Mouse (Mus musculus) liver, adult 2 months (tissue): ENCODE measurements around the gene Dnah2. TPM values are rescaled to one million over a fixed set of nuclear protein-coding genes. Genes with fewer than 3 reads are reported as not detected.

Source experiments
- DNase-seq: peaks from one replicate; pipeline ENCODE4 v3.0.0-alpha.2; 2011; ENCODE audit warnings: low read depth, low spot score; ENCODE audit errors: extremely low read depth
- H3K27ac ChIP-seq: fragments of 200-500 bp; replicated peaks from 2 replicates; pipeline ENCODE4 v1.5.1; 2012; ENCODE audit warnings: low read depth, mild to moderate bottlenecking, control low read depth, inconsistent platforms, low read length; ENCODE audit not compliant: insufficient read depth
- H3K27me3 ChIP-seq: fragments of 200-500 bp; 2 replicates; pipeline ENCODE4 v1.6.1; 2012; ENCODE audit warnings: mild to moderate bottlenecking, moderate library complexity, low read length, inconsistent platforms; ENCODE audit not compliant: control insufficient read depth, insufficient read depth
- H3K36me3 ChIP-seq: fragments of 200-500 bp; 2 replicates; pipeline ENCODE4 v1.6.1; 2012; ENCODE audit warnings: low read length, inconsistent platforms; ENCODE audit not compliant: control insufficient read depth, insufficient read depth
- H3K4me1 ChIP-seq: fragments of 200-500 bp; 2 replicates; pipeline ENCODE4 v1.6.1; 2011; ENCODE audit warnings: low read length; ENCODE audit not compliant: control insufficient read depth, insufficient read depth
- H3K4me3 ChIP-seq: fragments of 200-500 bp; 2 replicates; pipeline ENCODE4 v1.5.1; 2011; ENCODE audit warnings: low read depth, mild to moderate bottlenecking, control low read depth, low read length, moderate library complexity; ENCODE audit not compliant: insufficient read depth
- H3K79me2 ChIP-seq: fragments of 200-500 bp; 2 replicates; pipeline ENCODE4 v1.6.1; 2012; ENCODE audit warnings: inconsistent platforms, mild to moderate bottlenecking, low read length, moderate library complexity; ENCODE audit not compliant: control insufficient read depth, insufficient read depth
- H3K9ac ChIP-seq: fragments of 200-500 bp; 2 replicates; pipeline ENCODE4 v1.6.1; 2012; ENCODE audit warnings: low read depth, mild to moderate bottlenecking, control low read depth, inconsistent platforms, low read length
- CTCF ChIP-seq: fragments of 200-500 bp; IDR thresholded peaks from 2 replicates; pipeline ENCODE4 v1.5.1; 2011; ENCODE audit warnings: low read depth, low read length, control low read depth
- POLR2A ChIP-seq: fragments of 200-500 bp; IDR thresholded peaks from 2 replicates; pipeline ENCODE4 v1.6.1; 2011; ENCODE audit warnings: low read length, control low read depth; ENCODE audit not compliant: insufficient read depth; ENCODE audit errors: extremely low read depth
- WGBS: fragments of 180-500 bp; shearing (Covaris S2); methylation state at CpG from one replicate; pipeline ENCODE4 v1.1.7; 2018; 5-methylcytosine and 5-hydroxymethylcytosine counted together
- polyA plus RNA-seq: library from polyadenylated mRNA; depleted of rRNA; stranded (reverse); fragments of >200 nt; gene quantifications from 2 replicates; pipeline ENCODE4 v1.2.3, GENCODE M21; 2012
- total RNA-seq: library from RNA; depleted of rRNA; stranded (reverse); fragments of >200 nt; gene quantifications from 2 replicates; pipeline ENCODE4 v1.2.3, GENCODE M21; 2014

The Dnah2 gene
- total and polyA plus RNA-seq, 2 experiments = 0.02 to 0.09 TPM

- WGBS = 43% methylated on average over 8 of the region's 8 CpGs
- H3K27me3 ChIP-seq = no peaks in the 10 kb centered on the region
- no peak overlapping the region for H3K4me3 ChIP-seq
- no peaks in the 10 kb centered on the region for H3K36me3 ChIP-seq
- DNase-seq = no peak
- no peak overlapping the region for H3K9ac ChIP-seq
- H3K27ac ChIP-seq = no peak overlapping the region
- H3K79me2 ChIP-seq = no peaks in the 10 kb centered on the region
- TF ChIP-seq POLR2A = no peak
- TF ChIP-seq CTCF = no peak
- H3K4me1 ChIP-seq = no peaks in the 10 kb centered on the region
Measured at GRCm38 (mm10) chr11:69471491-69471890, 77.4 kb downstream of the Dnah2 start.

GRCm38 (mm10) chr11:69469301-69469700 is 79.6 kb downstream of the Dnah2 start:
- H3K27me3 ChIP-seq = no peaks in the 10 kb centered on the region
- 73% methylated on average over 9 of the region's 9 CpGs for WGBS
- TF ChIP-seq POLR2A = no peak
- H3K27ac ChIP-seq = no peak overlapping the region
- no peak for DNase-seq
- no peak overlapping the region for H3K9ac ChIP-seq
- no peaks in the 10 kb centered on the region for H3K4me1 ChIP-seq
- H3K79me2 ChIP-seq = no peaks in the 10 kb centered on the region
- no peaks in the 10 kb centered on the region for H3K36me3 ChIP-seq
- no peak overlapping the region for H3K4me3 ChIP-seq

GRCm38 (mm10) chr11:69463996-69464395 is 84.9 kb downstream of the Dnah2 start:
- 94% methylated on average over 7 of the region's 7 CpGs for WGBS

GRCm38 (mm10) chr11:69461568-69461967 is 87.3 kb downstream of the Dnah2 start:
- no peak for DNase-seq
- 69% methylated on average over 5 of the region's 5 CpGs for WGBS
- TF ChIP-seq POLR2A (no peak), CTCF (no peak)
- H3K27me3 ChIP-seq = no peaks in the 10 kb centered on the region
- H3K4me3 ChIP-seq = no peak overlapping the region
- H3K4me1 ChIP-seq = no peaks in the 10 kb centered on the region
- no peaks in the 10 kb centered on the region for H3K79me2 ChIP-seq
- no peaks in the 10 kb centered on the region for H3K36me3 ChIP-seq
- H3K9ac ChIP-seq = no peak overlapping the region
- no peak overlapping the region for H3K27ac ChIP-seq

More at GRCm38 (mm10) chr11:69463996-69464395, 84.9 kb downstream of the Dnah2 start:
- no peak overlapping the region for H3K4me3 ChIP-seq
- H3K27me3 ChIP-seq = no peaks in the 10 kb centered on the region
- no peaks in the 10 kb centered on the region for H3K79me2 ChIP-seq
- H3K27ac ChIP-seq = no peak overlapping the region
- H3K4me1 ChIP-seq = no peaks in the 10 kb centered on the region
- H3K36me3 ChIP-seq = no peaks in the 10 kb centered on the region
- TF ChIP-seq CTCF (no peak), POLR2A (no peak)
- H3K9ac ChIP-seq = no peak overlapping the region
- DNase-seq = no peak

- no peaks in the 10 kb centered on the region for H3K4me1 ChIP-seq
- H3K4me3 ChIP-seq = no peak overlapping the region
- H3K9ac ChIP-seq = no peak overlapping the region
- H3K36me3 ChIP-seq = no peaks in the 10 kb centered on the region
- TF ChIP-seq CTCF (no peak), POLR2A (no peak)
- no peak overlapping the region for H3K27ac ChIP-seq
- DNase-seq = no peak
- H3K27me3 ChIP-seq = no peaks in the 10 kb centered on the region
- no peaks in the 10 kb centered on the region for H3K79me2 ChIP-seq
- WGBS = 67% methylated on average over 4 of the region's 4 CpGs
Measured at GRCm38 (mm10) chr11:69459883-69460282, 89.0 kb downstream of the Dnah2 start.

GRCm38 (mm10) chr11:69457006-69457579 is 91.8 kb downstream of the Dnah2 start:
- Histone ChIP-seq H3K4me1 (no peaks in the 10 kb centered on the region), H3K27ac (no peak overlapping the region), H3K9ac (no peak overlapping the region), H3K36me3 (no peaks in the 10 kb centered on the region), H3K4me3 (no peak overlapping the region), H3K79me2 (no peaks in the 10 kb centered on the region), H3K27me3 (no peaks in the 10 kb centered on the region)
- TF ChIP-seq CTCF = no peak
- TF ChIP-seq POLR2A = no peak
- WGBS = 60% methylated on average over 6 of the region's 6 CpGs
- DNase-seq = no peak
